Mouse (Mus musculus) lung, embryonic 15.5 days (tissue): ENCODE data around the gene Ptpn13. TPM values are rescaled to one million over a fixed set of nuclear protein-coding genes. Genes with fewer than 3 reads are reported as not detected.

Source experiments
- ATAC-seq: fragments of 200-750 bp; cut with Nextera tagmentation; 2 replicates; pipeline ENCODE4 v1.8.0; 2017; ENCODE audit warnings: moderate number of reproducible peaks, borderline replicate concordance; ENCODE audit not compliant: low FRiP score, low TSS enrichment; ENCODE audit errors: extremely low read depth
- H3K27ac ChIP-seq: fragments of 300-500 bp; sonication (generic); 2 replicates; pipeline ENCODE4 v1.5.1; 2015; ENCODE audit warnings: moderate library complexity, mild to moderate bottlenecking, inconsistent platforms
- H3K27me3 ChIP-seq: fragments of 300-500 bp; sonication (generic); 2 replicates; pipeline ENCODE4 v1.6.1; 2015; ENCODE audit warnings: inconsistent platforms
- H3K36me3 ChIP-seq: fragments of 300-500 bp; sonication (generic); 2 replicates; pipeline ENCODE4 v1.6.1; 2015; ENCODE audit warnings: inconsistent platforms
- H3K4me1 ChIP-seq: fragments of 300-500 bp; sonication (generic); 2 replicates; pipeline ENCODE4 v1.6.1; 2015; ENCODE audit warnings: inconsistent platforms
- H3K4me2 ChIP-seq: fragments of 300-500 bp; sonication (generic); 2 replicates; pipeline ENCODE4 v1.6.1; 2015; ENCODE audit warnings: inconsistent platforms, mild to moderate bottlenecking, moderate library complexity
- H3K4me3 ChIP-seq: fragments of 300-500 bp; sonication (generic); 2 replicates; pipeline ENCODE4 v1.5.1; 2015; ENCODE audit warnings: mild to moderate bottlenecking, inconsistent platforms
- H3K9ac ChIP-seq: fragments of 300-500 bp; sonication (generic); 2 replicates; pipeline ENCODE4 v1.6.1; 2015; ENCODE audit warnings: inconsistent platforms
- H3K9me3 ChIP-seq: fragments of 300-500 bp; sonication (generic); 2 replicates; pipeline ENCODE4 v1.6.1; 2016; ENCODE audit warnings: inconsistent platforms
- WGBS: fragments of 180-500 bp; shearing (Covaris S2); methylation state at CpG from one replicate; pipeline ENCODE4 v1.1.7; 2015; 5-methylcytosine and 5-hydroxymethylcytosine counted together
- polyA plus RNA-seq: library from polyadenylated mRNA; unstranded; fragments of >200 nt; fragmentation: Nextera tagmentation; extraction: Ambion mirVana; gene quantifications from 2 replicates; pipeline ENCODE4 v1.2.1, GENCODE M21; 2015

Ptpn13 gene
- polyA plus RNA-seq, 1 experiment from 2014 or later: 14.0 TPM

- H3K4me2 ChIP-seq: peak overlapping the region; percentile 86
Measured at GRCm38 (mm10) chr5:103423927-103424315, 1.1 kb upstream of the Ptpn13 start.

GRCm38 (mm10) chr5:103425363-103426031 is 505 bp downstream of the Ptpn13 start:
- peak; percentile 12; the same call in 1 of the 2 replicates for ATAC-seq
- H3K4me3 ChIP-seq: peak overlapping the region; percentile 78
- WGBS: under 1% methylated on average over 52 of the region's 67 CpGs
- H3K27me3 ChIP-seq: no peaks in the 10 kb centered on the region
- peak overlapping the region; percentile 86 for H3K4me2 ChIP-seq
- peak overlapping the region; percentile 73 for H3K9ac ChIP-seq
- H3K36me3 ChIP-seq: no peaks in the 10 kb centered on the region
- no peaks in the 10 kb centered on the region for H3K9me3 ChIP-seq
- H3K4me1 ChIP-seq: peaks cover 25% of the 10 kb centered on the region
- peak overlapping the region; percentile 80 for H3K27ac ChIP-seq

More at GRCm38 (mm10) chr5:103423927-103424315, 1.1 kb upstream of the Ptpn13 start:
- Histone ChIP-seq H3K4me3 (peak overlapping the region; percentile 78), H3K27me3 (no peaks in the 10 kb centered on the region), H3K27ac (peak overlapping the region; percentile 15; the same call in 1 of the 2 replicates), H3K4me1 (peaks cover 32% of the 10 kb centered on the region), H3K36me3 (no peaks in the 10 kb centered on the region), H3K9ac (no peak overlapping the region), H3K9me3 (no peaks in the 10 kb centered on the region)
- WGBS: 24% methylated on average over 5 of the region's 5 CpGs
- ATAC-seq: no peak

GRCm38 (mm10) chr5:103426250-103426649 is 1.3 kb downstream of the Ptpn13 start:
- Histone ChIP-seq H3K4me1 (peaks cover 25% of the 10 kb centered on the region), H3K9me3 (no peaks in the 10 kb centered on the region), H3K27ac (peak overlapping the region; percentile 80), H3K36me3 (no peaks in the 10 kb centered on the region), H3K27me3 (no peaks in the 10 kb centered on the region), H3K4me3 (peak overlapping the region; percentile 78), H3K4me2 (peak overlapping the region; percentile 86), H3K9ac (peak overlapping the region; percentile 73)
- 10% methylated on average over 9 of the region's 9 CpGs for WGBS
- ATAC-seq: no peak

- ATAC-seq: no peak
- H3K27me3 ChIP-seq: no peaks in the 10 kb centered on the region
- 63% methylated on average over 3 of the region's 3 CpGs for WGBS
Measured at GRCm38 (mm10) chr5:103430986-103431385, 6.0 kb downstream of the Ptpn13 start.

GRCm38 (mm10) chr5:103431479-103431878 is 6.5 kb downstream of the Ptpn13 start:
- Histone ChIP-seq H3K4me3 (no peak overlapping the region), H3K27me3 (no peaks in the 10 kb centered on the region), H3K4me2 (no peak overlapping the region), H3K27ac (no peak overlapping the region), H3K36me3 (no peaks in the 10 kb centered on the region), H3K9me3 (no peaks in the 10 kb centered on the region), H3K9ac (no peak overlapping the region), H3K4me1 (peaks cover 19% of the 10 kb centered on the region)
- no peak for ATAC-seq
- WGBS: 77% methylated on average over 3 of the region's 3 CpGs

More at GRCm38 (mm10) chr5:103430986-103431385, 6.0 kb downstream of the Ptpn13 start:
- H3K27ac ChIP-seq: no peak overlapping the region
- peaks cover 19% of the 10 kb centered on the region for H3K4me1 ChIP-seq
- no peak overlapping the region for H3K4me3 ChIP-seq
- H3K4me2 ChIP-seq: no peak overlapping the region
- H3K36me3 ChIP-seq: no peaks in the 10 kb centered on the region
- H3K9me3 ChIP-seq: no peaks in the 10 kb centered on the region
- no peak overlapping the region for H3K9ac ChIP-seq

- Histone ChIP-seq H3K27ac (peak overlapping the region; percentile 58; the same call in 1 of the 2 replicates), H3K9me3 (no peaks in the 10 kb centered on the region), H3K36me3 (no peaks in the 10 kb centered on the region), H3K9ac (0 out of 2 replicates have a peak overlapping the region, but pooled peaks have one; percentile 17), H3K27me3 (no peaks in the 10 kb centered on the region), H3K4me1 (peaks cover 30% of the 10 kb centered on the region), H3K4me3 (peak overlapping the region; percentile 14), H3K4me2 (peak overlapping the region; percentile 55)
- 19% methylated on average over 19 of the region's 19 CpGs for WGBS
- ATAC-seq: peak; percentile 59; the same call in 1 of the 2 replicates
Measured at GRCm38 (mm10) chr5:103436039-103436944, 11.3 kb downstream of the Ptpn13 start.

GRCm38 (mm10) chr5:103437714-103438113 is 12.7 kb downstream of the Ptpn13 start:
- Histone ChIP-seq H3K4me3 (no peak overlapping the region), H3K4me1 (peaks cover 30% of the 10 kb centered on the region), H3K36me3 (no peaks in the 10 kb centered on the region), H3K9me3 (no peaks in the 10 kb centered on the region), H3K4me2 (no peak overlapping the region), H3K27ac (no peak overlapping the region), H3K9ac (no peak overlapping the region), H3K27me3 (no peaks in the 10 kb centered on the region)
- 70% methylated on average over 3 of the region's 3 CpGs for WGBS
- no peak for ATAC-seq

GRCm38 (mm10) chr5:103439171-103439570 is 14.2 kb downstream of the Ptpn13 start:
- no peaks in the 10 kb centered on the region for H3K27me3 ChIP-seq
- 54% methylated on average over 11 of the region's 11 CpGs for WGBS
- H3K4me2 ChIP-seq: no peak overlapping the region; the same call in 1 of the 2 replicates
- H3K27ac ChIP-seq: no peak overlapping the region
- H3K36me3 ChIP-seq: no peaks in the 10 kb centered on the region
- no peak for ATAC-seq
- no peak overlapping the region for H3K4me3 ChIP-seq
- peaks cover 30% of the 10 kb centered on the region for H3K4me1 ChIP-seq
- no peak overlapping the region for H3K9ac ChIP-seq
- no peaks in the 10 kb centered on the region for H3K9me3 ChIP-seq

- Histone ChIP-seq H3K9me3 (no peaks in the 10 kb centered on the region), H3K4me1 (peaks cover 31% of the 10 kb centered on the region), H3K27me3 (no peaks in the 10 kb centered on the region), H3K36me3 (no peaks in the 10 kb centered on the region), H3K4me3 (no peak overlapping the region), H3K4me2 (no peak overlapping the region), H3K9ac (no peak overlapping the region), H3K27ac (no peak overlapping the region)
- WGBS: 84% methylated on average over 11 of the region's 11 CpGs
- ATAC-seq: no peak
Measured at GRCm38 (mm10) chr5:103440418-103441276, 15.7 kb downstream of the Ptpn13 start.

GRCm38 (mm10) chr5:103441706-103442105 is 16.7 kb downstream of the Ptpn13 start:
- H3K9me3 ChIP-seq: no peaks in the 10 kb centered on the region
- no peak overlapping the region for H3K4me3 ChIP-seq
- no peak overlapping the region for H3K4me2 ChIP-seq
- H3K9ac ChIP-seq: no peak overlapping the region
- no peaks in the 10 kb centered on the region for H3K27me3 ChIP-seq
- no peaks in the 10 kb centered on the region for H3K36me3 ChIP-seq
- WGBS: 36% methylated on average over 4 of the region's 4 CpGs
- no peak for ATAC-seq
- no peak overlapping the region for H3K27ac ChIP-seq
- peaks cover 22% of the 10 kb centered on the region for H3K4me1 ChIP-seq

GRCm38 (mm10) chr5:103442269-103442688 is 17.3 kb downstream of the Ptpn13 start:
- Histone ChIP-seq H3K27ac (no peak overlapping the region), H3K9me3 (no peaks in the 10 kb centered on the region), H3K4me1 (peaks cover 20% of the 10 kb centered on the region), H3K4me3 (no peak overlapping the region), H3K9ac (no peak overlapping the region), H3K4me2 (no peak overlapping the region), H3K27me3 (no peaks in the 10 kb centered on the region), H3K36me3 (no peaks in the 10 kb centered on the region)
- no peak for ATAC-seq
- 72% methylated on average over 4 of the region's 4 CpGs for WGBS
